Mouse (Mus musculus) liver, postnatal 0 days (tissue): ENCODE results near the gene 1300017J02Rik. TPM values are rescaled to one million over a fixed set of nuclear protein-coding genes. Genes with fewer than 3 reads are reported as not detected.
"Not testable (repeated sequence)": the region's sequence is repeated elsewhere in the genome, so short reads cannot be mapped to it uniquely, and the experiment has no call there.

Experiments used
- ATAC-seq: fragments of 200-750 bp; cut with Nextera tagmentation; 2 replicates; pipeline ENCODE4 v1.8.0; 2017; ENCODE audit warnings: mild to moderate bottlenecking, moderate library complexity
- DNase-seq: peaks from one replicate; pipeline ENCODE4 v3.0.0-alpha.2; 2016
- H3K27ac ChIP-seq: fragments of 300-500 bp; sonication (generic); 2 replicates; pipeline ENCODE4 v1.5.1; 2014; ENCODE audit warnings: antibody characterized with exemption, moderate library complexity, mild to moderate bottlenecking, low read depth
- H3K27me3 ChIP-seq: fragments of 300-500 bp; sonication (generic); 2 replicates; pipeline ENCODE4 v1.6.1; 2014; ENCODE audit warnings: low read length, control low read depth, mixed read lengths; ENCODE audit not compliant: insufficient read depth
- H3K36me3 ChIP-seq: fragments of 300-500 bp; sonication (generic); replicated peaks from 2 replicates; pipeline ENCODE4 v1.6.1; 2014; ENCODE audit warnings: mild to moderate bottlenecking, control low read depth, low read length, moderate library complexity, mixed read lengths; ENCODE audit not compliant: insufficient read depth
- H3K4me1 ChIP-seq: fragments of 300-500 bp; sonication (generic); 2 replicates; pipeline ENCODE4 v1.6.1; 2014; ENCODE audit warnings: antibody characterized with exemption, mild to moderate bottlenecking, control low read depth; ENCODE audit not compliant: insufficient read depth
- H3K4me2 ChIP-seq: fragments of 300-500 bp; sonication (generic); 2 replicates; pipeline ENCODE4 v1.6.1; 2014; ENCODE audit warnings: low read depth, mild to moderate bottlenecking, low read length, moderate library complexity, mixed read lengths
- H3K4me3 ChIP-seq: fragments of 300-500 bp; sonication (generic); 2 replicates; pipeline ENCODE4 v1.5.1; 2014; ENCODE audit warnings: low read depth, low read length
- H3K9ac ChIP-seq: fragments of 300-500 bp; sonication (generic); replicated peaks from 2 replicates; pipeline ENCODE4 v1.6.1; 2014; ENCODE audit warnings: mild to moderate bottlenecking, moderate library complexity
- H3K9me3 ChIP-seq: fragments of 300-500 bp; sonication (generic); 2 replicates; pipeline ENCODE4 v1.6.1; 2016; ENCODE audit warnings: mild to moderate bottlenecking, control low read depth, low read length, mixed read lengths
- CTCF ChIP-seq: sonication (generic); IDR thresholded peaks from 2 replicates; pipeline ENCODE4 v1.5.1; 2016; ENCODE audit warnings: antibody characterized with exemption, low read depth
- EP300 ChIP-seq: IDR thresholded peaks from 2 replicates; pipeline ENCODE4 v1.6.1; 2016; ENCODE audit warnings: antibody characterized with exemption, low read depth, mild to moderate bottlenecking
- WGBS: fragments of 180-500 bp; shearing (Covaris S2); extraction: QIAGEN DNeasy Blood & Tissue Kit; methylation state at CpG from one replicate; pipeline ENCODE4 v1.1.7; 2014; ENCODE audit not compliant: insufficient replicate concordance; 5-methylcytosine and 5-hydroxymethylcytosine counted together
- polyA plus RNA-seq: library from polyadenylated mRNA; unstranded; fragments of >200 nt; fragmentation: Nextera tagmentation; extraction: Ambion mirVana; gene quantifications from 2 replicates; pipeline ENCODE4 v1.2.1, GENCODE M21; 2015

1300017J02Rik gene
- polyA plus RNA-seq = 171 and 175 TPM in 2 replicates

DNA sequence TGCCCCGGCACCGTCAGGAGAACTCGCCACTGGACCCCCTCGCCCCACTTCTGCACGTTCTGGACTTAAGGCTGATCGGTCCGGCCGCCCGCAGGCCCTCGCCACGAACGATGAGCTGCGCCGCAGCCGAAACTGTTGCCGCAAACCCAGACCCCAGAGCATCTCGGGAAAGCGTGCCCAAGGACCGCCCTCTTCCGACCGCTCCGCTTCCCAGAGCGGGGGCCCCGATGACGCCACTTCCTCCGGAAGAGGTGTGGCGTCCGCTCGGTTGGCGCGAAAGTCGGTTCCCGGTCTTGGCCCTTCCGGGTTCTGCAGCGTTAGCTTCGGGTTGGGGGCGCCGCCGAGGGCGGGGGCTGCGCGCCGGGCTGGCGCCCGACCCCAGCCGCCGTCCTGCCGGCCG, at the start of gene 1300017J02Rik, which contains the start of gene Topbp1:
1300017J02Rik (minus strand) TSS at position 156 of the 400 bp plus-strand sequence.
Topbp1 (plus strand) TSS at position 289 of the 400 bp plus-strand sequence.
- Histone ChIP-seq H3K4me1 (peaks cover 19% of the 10 kb centered on the region), H3K9me3 (no peaks in the 10 kb centered on the region)
- WGBS = under 1% methylated on average over 46 of the region's 49 CpGs

DNA sequence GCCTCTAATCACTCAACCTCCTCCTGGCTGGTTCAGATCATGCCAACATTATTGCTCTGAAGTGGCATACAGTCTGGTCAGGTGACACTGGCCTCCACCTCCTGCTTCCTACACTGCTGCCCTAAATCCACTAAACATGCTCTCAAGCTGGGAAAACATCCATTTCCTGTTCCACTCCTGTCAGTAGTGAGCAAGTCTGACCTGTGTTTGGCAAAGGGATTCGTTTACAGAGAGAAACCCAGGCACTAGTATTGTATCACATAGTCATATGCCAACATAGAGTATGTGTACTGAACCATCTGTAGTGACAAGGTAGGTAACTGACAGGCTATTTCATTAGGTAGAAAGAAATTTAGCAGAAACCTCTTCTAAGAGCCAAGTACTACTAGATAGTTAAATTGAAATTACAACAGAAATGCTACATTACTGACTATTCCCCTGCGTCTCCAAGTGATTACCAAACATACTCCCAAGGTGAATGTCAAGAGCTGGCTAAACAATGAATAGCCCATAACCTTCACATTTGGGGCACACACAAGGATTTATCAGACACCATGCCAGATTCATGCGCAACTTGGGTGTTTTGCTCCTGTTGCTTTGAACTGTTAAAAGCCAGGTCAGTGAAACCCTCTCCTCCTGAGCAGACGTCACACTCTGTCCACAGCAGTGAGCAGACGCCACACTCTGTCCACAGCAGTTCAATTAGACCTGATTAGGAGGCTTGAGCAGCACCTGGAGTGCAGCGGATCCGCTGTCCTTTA, 48.8 kb upstream of the 1300017J02Rik start:
- not testable (repeated sequence) for H3K27ac ChIP-seq, H3K4me1 ChIP-seq, H3K9ac ChIP-seq, H3K4me2 ChIP-seq, ATAC-seq, H3K4me3 ChIP-seq, H3K9me3 ChIP-seq, H3K27me3 ChIP-seq, DNase-seq
- H3K36me3 ChIP-seq = peaks cover 55% of the 10 kb centered on the region
- WGBS = 77% methylated on average over 5 of the region's 7 CpGs

More for the DNA sequence above, at the start of gene 1300017J02Rik, which contains the start of gene Topbp1:
- Histone ChIP-seq H3K36me3 (peaks cover 21% of the 10 kb centered on the region), H3K27ac (peak within 1 kb of the TSS; percentile 79), H3K4me3 (peak within 1 kb of the TSS; percentile 68), H3K4me2 (peak within 1 kb of the TSS; percentile 84), H3K9ac (peak within 1 kb of the TSS; percentile 79), H3K27me3 (no peaks in the 10 kb centered on the region)
- DNase-seq (peak; percentile 96), ATAC-seq (peak; percentile 96)
- TF ChIP-seq EP300 = peak; percentile 69; the same call in 1 of the 2 replicates
- no peak; the same call in 1 of the 2 replicates for TF ChIP-seq CTCF

DNA sequence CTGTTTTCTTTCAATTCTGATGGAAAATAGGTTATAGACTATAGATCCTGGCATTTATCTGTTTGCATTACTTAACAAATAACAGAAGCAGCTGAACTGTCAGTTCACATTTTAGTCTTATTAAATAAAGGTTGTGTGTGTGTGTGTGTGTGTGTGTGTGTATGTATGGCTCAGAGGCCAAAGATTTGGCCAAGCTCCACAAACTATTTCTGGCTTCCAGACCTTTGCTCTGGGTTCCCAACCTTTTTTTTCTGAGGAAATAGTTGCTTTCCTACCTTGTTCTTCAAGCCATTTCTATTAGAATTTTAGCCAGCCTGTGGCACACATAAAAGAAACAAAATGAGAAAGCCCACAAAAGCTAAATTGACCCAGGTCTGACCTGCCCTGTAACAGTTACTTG, 43.9 kb upstream of the 1300017J02Rik start:
- Histone ChIP-seq H3K27me3 (no peaks in the 10 kb centered on the region), H3K4me3 (no peak overlapping the region), H3K9me3 (no peaks in the 10 kb centered on the region), H3K36me3 (peaks cover 63% of the 10 kb centered on the region), H3K27ac (no peak overlapping the region), H3K4me2 (no peak overlapping the region), H3K9ac (no peak overlapping the region), H3K4me1 (peaks cover 8% of the 10 kb centered on the region)
- TF ChIP-seq EP300 = no peak
- no peak for TF ChIP-seq CTCF
- DNase-seq (no peak), ATAC-seq (no peak)

DNA sequence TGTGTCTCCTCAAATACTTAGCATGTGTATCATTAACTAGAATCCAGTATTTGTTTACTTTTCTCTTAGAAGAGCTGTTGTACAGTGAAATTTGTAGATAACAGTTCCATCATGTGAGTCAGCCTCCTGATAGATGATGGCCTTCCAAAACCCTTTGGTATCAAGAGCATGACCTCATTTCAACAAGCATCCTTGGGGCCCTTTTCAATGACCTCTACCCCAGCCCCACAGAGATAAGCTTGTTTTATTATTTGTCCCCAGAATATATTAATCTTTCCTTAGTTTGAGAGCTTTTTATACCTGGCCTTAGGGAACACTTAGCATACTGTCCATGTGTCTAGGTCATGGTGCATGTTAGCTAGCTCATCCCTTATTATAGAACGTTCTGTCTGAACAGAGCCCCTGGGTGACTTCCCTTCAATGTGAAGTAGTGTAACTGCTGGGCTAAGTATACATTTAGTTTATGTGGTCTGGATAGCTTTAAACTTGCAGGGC, 43.2 kb upstream of the 1300017J02Rik start:
- no peak overlapping the region for H3K9ac ChIP-seq
- ATAC-seq (no peak), DNase-seq (no peak)
- H3K4me3 ChIP-seq = no peak overlapping the region
- H3K27ac ChIP-seq = no peak overlapping the region
- WGBS = 63% methylated on average over 1 of the region's 1 CpGs
- no peaks in the 10 kb centered on the region for H3K9me3 ChIP-seq
- H3K4me2 ChIP-seq = no peak overlapping the region
- no peaks in the 10 kb centered on the region for H3K27me3 ChIP-seq
- peaks cover 68% of the 10 kb centered on the region for H3K36me3 ChIP-seq
- peaks cover 8% of the 10 kb centered on the region for H3K4me1 ChIP-seq
- no peak for TF ChIP-seq EP300
- TF ChIP-seq CTCF = no peak

DNA sequence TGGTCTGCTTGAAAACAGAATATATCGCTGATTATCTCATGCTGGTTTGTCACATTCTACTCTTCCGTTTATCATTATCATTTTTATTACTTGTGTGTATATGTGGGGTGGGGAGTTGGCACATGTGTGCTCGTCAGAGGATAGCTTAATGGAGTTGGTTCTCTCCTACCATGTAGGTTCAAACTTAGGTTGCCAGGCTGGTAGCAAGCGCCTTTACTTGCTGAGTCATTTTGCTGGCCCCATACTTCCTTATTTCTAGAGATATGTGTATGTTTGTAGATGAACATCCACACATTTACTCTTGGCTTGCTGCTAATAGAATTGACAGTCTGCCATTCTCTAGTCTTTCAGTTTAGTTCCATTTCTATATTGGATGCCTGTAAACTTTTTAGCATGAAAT, 42.2 kb upstream of the 1300017J02Rik start:
- Histone ChIP-seq H3K4me1 (peaks cover 8% of the 10 kb centered on the region), H3K27ac (no peak overlapping the region), H3K4me3 (no peak overlapping the region), H3K27me3 (no peaks in the 10 kb centered on the region), H3K9me3 (no peaks in the 10 kb centered on the region), H3K4me2 (no peak overlapping the region), H3K36me3 (peaks cover 68% of the 10 kb centered on the region), H3K9ac (no peak overlapping the region)
- 56% methylated on average over 4 of the region's 4 CpGs for WGBS
- TF ChIP-seq CTCF (no peak), EP300 (no peak)
- DNase-seq = no peak
- ATAC-seq = no peak

DNA sequence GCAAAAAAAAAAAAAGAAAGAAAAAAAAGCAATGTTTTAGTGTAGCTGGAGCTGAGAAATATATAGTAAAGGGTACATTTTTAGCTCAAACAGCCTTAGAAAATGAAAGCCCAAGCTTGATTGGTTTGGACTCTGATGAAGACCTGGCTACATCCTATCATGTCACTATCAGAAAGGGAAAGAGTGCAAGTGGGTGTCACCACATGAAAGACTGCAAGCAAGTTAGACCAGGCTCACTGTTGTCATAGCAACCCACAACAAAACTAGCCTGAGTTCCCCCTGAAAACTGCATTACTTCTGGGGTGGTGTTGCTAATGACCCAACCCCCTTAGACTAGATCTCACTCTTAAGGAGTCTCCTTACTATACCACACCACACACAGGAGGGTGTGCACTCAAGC, 32.0 kb upstream of the 1300017J02Rik start:
- no peaks in the 10 kb centered on the region for H3K9me3 ChIP-seq
- no peaks in the 10 kb centered on the region for H3K27me3 ChIP-seq
- no peak for ATAC-seq
- DNase-seq = no peak
- TF ChIP-seq CTCF (no peak), EP300 (no peak)
- H3K4me2 ChIP-seq = no peak overlapping the region
- H3K9ac ChIP-seq = no peak overlapping the region
- H3K4me1 ChIP-seq = no peaks in the 10 kb centered on the region
- H3K27ac ChIP-seq = no peak overlapping the region
- H3K4me3 ChIP-seq = no peak overlapping the region
- peaks cover 79% of the 10 kb centered on the region for H3K36me3 ChIP-seq
